Mouse (Mus musculus): ENCODE measurements around the gene Fn1.

Gene Fn1

DNA sequence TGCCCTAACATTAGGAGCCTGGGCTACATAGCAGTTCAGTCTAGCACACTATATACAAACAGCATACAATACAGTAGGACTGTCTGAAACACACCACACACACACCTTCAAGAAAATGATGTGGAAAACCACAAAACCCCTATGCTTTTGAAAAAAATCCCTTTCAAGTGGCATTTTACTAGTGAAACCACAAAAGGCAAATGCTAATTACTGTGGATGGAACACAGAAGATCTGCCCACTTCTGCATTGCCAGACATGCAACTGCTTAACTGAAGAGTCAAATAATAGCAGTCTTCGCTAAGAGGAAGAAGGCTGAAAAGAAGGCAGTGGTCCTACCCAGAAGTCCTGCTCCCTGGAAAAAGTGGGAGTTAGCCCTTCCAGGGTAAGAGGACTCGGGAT, 58.7 kb downstream of the Fn1 start:
- no peak for DNase-seq

DNA sequence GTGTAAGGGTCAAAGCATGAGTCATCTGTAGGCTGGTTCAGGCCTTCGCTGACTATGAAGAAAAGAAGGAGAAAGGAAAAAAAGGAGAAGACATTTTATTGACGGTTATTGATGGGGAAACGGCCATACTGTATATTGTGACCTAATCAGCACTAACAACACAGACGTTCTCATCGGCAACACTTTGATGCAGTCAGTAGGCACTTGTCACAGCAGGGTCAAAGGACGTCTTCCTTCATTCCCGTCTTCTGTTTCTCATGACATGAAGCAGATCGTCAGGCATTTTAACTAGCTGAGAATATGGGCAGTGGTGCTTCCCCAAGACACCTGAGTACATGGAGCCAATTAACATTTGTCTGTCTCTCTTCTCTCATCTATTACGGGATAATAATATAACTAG, 59.8 kb downstream of the Fn1 start:
- no peak for DNase-seq

DNA sequence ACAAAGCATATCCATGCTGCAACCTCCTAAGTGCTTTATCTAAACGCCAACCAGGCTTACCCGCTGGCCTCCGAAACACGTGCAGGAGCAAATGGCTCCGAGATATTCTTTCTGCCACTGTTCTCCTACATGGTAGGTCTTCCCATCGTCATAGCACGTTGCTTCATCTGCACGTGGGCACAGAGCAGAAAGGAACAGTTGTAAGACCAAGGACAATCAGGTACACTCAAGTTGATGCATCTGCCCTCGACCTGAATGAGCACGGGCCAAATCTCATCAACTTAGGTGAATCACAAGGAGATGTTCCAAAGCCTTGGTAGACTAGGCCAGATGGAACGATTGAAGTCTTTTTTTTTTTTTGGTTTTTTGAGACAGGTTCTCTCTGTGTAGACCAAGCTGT, 63.0 kb downstream of the Fn1 start:
- DNase-seq = no peak

DNA sequence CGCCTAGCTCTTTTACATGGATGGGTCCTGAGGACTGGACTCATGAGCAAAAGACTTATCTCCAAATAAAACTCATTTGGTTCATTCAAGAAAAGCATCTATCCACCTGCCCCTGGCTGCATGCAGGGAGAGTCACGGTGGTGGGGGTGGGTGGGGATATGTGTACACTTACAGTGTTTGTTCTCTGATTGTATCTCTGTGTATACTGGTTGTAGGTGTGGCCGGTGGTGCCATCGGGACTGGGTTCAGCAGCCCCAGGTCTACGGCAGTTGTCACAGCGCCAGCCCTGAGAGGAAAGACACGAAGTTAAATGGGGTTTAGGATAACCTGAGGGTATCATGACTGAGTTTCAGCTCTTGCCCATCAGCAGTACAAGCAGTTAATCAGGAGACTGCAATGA, 66.3 kb downstream of the Fn1 start:
- no peak for DNase-seq

DNA sequence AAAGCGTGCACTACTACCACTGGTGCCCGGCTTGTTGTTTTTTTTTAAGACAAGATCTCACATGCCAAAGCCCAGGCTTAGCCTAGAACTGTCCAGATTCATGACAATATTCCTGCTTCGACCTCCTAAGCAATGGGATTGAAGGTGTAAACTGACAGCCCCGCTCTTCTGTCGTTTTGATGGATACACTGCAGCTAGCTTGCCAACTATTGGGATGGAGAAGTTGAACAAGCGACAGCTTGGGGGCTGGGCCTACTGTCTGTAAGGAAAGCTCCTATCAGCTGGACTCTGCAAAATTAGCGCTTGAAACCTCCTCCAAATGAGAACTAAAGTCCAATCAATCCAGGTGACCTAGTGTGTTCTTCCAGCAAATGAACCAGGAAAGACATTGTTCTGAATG, 69.1 kb downstream of the Fn1 start:
- DNase-seq = no peak

DNA sequence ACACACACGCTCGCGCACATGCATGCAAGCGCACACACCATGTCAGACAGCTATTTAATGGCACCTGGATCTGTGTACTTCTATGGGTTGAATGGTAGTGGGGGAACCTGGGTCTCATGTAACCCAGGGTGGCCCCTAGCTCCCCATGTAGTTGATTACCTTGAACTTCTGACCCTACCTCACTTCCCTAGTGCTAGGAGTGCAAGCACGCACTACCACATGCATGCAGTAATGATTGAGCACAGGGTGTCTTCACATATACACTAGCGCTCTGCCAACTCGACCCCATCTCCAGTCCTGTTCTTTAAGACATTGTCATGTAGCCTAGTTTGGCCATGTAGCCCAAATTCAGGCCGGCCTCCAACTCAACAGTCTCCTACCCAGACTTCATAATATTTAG, 69.7 kb downstream of the Fn1 start:
- DNase-seq = no peak

DNA sequence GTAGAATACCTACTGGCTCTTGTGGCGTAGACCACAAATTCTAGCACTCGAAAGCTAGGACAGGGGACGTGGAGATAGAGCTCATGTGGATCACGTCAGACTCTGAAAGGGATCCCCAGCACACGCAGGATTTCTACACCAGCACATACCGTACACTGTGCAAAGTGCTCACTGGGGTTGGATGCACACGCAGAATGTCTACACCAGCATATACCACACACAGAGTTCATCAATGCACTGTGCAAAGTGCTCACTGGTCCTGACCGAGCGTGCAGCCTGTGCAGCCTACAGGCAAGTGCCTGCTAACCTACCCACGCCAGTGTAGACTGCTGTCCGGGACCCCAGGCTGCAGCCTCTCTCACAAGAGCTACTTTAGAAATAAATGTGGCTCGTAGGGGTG, 72.6 kb downstream of the Fn1 start:
- DNase-seq = no peak

DNA sequence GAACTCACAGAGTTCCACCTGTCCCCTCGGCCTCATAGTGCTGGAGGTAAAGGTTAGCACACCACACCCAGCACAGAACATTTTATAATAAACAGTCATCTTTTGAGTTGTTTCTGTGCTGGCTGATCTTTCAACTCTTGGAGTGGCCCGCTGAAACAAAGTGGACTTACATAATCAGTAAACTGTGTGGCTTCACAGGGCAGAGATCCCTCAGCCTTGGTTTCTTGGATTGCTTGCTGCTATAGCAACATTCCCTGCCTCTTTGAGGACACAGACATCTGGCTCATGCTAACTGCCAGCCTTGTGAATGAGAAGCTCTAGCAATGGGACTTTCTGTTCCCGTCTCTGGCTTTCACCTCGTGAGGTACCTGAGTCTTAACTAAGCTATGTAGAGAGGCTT, 73.5 kb downstream of the Fn1 start:
- no peak for DNase-seq

DNA sequence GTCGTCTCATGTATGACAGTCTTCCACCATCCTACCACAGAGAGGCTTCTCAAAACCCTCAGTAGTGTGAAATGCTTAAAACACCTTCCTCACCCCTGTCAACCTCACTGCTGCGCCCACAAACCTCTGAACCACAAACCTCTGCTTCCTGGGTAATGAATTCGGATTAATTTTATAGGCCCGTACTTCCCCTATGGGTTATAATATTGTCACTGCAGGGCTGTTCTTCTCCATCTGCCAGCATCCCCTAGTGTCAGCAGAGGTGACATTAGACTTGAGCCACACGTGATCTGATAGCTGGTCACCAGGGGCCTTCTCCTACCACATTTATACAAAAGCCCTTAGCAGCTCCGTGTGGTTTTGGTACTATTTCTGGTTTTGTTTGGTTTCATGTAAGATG, 76.2 kb downstream of the Fn1 start:
- DNase-seq = no peak

DNA sequence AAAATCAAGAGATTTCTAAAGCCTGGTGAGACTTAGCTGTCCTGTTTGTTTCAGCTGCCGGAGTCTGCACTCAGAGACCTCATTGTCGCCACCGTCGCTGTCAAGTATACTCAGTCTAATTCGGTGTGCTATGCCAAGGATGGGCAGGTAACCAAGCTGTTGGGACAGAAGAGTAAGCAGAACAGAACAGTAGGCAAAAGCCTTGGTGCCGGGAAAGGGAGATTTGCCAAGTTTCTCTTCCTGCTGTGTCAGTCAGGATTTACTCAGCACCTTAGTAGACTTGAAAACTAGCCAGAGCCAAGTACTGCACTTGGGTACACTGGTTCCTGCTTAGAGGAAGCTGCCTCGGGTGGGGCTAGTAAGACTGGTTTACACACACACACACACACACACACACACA, 77.0 kb downstream of the Fn1 start:
- peak; percentile 49 to 69 for DNase-seq

DNA sequence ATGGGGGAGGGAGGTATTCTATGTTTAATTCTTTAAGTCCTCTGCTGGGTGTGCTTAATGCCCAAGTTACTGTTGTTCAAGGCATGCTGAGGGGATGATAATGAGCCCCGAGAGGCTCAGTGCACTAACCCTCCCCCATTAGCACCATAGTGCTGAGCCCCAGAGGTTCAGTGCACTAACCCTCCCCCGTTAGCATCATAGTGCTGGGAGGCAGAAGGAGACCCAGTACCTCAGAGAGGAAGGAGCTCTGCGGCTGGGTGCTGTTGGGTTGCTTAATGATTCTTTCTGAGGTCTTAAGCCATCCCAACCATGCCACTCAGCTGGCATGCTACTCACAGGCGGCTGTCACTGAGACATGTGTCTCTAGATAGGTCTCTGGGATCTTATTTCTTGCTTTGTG, 82.9 kb downstream of the Fn1 start:
- DNase-seq = no peak

DNA sequence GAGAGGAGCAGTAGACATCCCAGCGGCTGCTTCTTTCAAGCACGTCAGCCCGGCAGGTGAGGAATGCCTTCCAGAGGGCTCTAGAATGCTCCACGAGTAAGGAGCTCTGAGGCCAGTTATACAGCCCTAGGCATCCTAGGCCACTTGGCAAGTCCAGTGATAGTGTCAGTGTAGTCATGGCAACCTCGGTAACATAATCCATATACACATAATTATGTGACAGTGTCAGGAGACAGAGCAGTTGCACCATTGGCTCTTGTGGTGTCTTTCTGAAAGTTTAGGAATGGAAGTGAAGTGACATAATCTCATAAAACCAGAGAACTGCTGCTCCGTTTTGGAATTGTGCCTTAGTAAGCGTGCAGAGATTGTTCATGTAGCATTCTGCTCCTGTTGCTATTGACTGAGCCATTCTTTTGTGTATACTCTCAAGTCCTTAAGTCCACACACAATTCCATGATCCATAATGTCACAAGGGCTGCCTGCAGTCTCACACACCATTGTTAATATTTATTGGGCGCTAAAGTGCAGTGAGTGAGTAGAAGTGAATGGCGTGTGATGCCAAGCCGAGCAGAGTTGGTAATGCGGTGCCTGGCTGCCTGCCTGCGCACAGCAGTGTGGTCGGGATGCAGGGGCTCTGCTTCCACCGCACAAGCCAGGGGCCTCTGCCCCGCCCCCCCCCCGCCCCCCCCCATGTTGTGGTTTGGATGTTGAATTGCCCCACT, 85.0 kb downstream of the Fn1 start:
- DNase-seq = no peak

DNA sequence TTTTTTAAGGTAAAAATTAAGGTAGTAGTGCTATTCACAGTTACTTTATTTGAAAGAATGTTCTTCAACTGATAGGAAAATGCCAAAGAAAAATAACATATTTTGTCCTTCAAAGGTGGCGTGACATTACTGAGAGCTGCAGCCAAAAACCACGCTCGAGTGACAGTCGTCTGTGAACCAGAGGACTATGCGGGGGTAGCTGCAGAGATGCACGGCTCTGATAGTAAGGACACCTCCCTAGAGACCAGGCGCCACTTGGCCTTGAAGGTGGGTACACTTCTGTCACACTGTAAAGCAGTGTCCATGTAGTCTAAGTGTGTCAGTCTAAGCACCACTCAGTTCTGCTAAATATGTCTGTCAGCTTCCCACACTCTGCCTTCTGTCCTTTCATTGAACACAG, 88.7 kb downstream of the Fn1 start:
- DNase-seq = no peak

DNA sequence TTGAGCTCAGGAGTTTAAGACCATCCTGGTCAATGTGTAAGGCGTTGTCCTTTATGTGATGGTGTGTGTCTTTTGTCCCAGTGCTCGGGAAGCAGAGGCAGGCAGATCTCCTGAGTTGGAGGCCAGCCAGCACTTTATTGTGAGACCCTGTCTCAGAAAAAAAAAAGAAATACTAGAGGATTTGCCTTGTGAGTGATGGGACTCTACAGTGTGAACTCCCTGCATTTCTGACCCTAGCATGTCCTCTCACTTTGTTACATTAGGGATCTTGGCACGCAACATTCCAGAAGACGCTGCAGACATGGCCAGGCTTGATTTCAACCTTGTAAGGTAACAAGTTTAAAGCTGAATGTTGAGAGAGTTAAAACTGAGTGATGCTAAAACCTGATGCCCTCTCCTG, 92.4 kb downstream of the Fn1 start:
- DNase-seq = no peak

DNA sequence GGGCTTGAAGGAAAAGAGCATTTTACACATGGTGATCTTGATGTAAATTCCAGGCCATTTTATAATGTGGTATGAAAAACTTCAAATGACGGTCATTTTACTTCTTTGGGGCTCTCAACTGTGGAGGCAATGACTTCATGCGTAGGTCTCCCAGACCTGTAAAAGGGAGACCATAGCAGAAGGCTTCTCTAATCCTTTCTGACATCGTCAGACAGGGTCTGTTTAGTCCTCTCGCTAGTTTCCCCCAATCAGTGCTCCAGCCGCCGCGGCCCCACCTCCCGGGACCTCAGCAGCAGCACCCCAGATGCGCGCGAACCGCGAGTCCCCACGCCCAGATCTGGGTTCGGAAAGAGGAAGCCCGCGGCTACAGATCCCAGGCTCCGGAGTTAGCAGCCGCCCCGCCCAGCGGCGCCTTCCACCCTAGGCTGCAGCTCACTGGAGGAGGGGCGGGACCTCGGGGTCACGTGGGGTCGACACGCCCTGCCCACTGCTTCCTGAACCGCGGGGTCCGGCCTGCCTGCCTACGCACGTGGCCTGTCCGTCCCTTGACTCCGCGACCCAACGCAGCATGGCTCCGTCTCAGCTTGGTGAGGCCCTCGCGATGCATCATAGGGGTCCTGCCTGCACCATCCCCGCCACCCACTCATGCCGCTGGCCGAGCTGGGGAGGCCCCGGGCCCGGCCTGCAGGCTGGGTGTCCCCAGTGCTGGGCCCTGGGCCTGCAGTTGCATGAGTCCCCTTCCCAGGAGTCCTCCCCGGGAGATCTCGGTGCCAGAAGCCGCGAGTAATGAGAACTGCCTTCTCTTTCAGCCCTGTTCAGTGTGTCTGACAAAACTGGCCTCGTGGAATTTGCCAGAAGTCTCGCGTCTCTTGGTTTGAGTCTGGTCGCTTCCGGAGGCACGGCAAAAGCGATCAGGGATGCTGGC, 96.0 kb downstream of the Fn1 start, which contains the start of gene Atic:
TSS of gene Atic (plus strand) at position 463 of the 925 bp plus-strand sequence.
- peak; percentile 84 to 90 for DNase-seq

DNA sequence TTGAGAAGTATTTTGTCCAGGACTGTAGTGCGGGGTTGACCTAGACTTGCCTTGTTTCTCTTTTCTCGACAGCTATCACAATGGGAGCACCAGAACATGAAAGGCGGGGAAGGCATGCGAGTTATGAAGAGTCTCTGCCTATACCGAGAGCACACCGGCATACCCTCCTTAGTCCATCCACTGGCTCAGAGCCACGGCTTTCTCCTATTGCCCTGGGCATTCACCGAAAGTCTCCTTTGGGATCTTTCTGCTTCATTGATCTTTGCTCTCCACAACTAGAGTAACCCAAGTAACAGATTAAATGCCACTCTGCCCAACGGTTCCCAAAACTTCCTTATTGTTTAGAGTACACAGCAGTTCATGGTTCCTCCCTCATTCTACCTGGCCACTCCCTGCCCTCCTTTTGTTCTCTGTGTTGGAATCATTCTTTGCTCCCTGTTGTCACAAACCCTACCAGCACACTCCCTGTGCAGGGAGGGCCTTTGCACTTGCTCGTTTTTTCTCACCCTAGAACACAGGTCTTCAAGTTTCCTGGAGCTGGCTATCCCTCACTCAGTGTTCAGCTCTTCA, 102.3 kb downstream of the Fn1 start:
- DNase-seq = no peak

DNA sequence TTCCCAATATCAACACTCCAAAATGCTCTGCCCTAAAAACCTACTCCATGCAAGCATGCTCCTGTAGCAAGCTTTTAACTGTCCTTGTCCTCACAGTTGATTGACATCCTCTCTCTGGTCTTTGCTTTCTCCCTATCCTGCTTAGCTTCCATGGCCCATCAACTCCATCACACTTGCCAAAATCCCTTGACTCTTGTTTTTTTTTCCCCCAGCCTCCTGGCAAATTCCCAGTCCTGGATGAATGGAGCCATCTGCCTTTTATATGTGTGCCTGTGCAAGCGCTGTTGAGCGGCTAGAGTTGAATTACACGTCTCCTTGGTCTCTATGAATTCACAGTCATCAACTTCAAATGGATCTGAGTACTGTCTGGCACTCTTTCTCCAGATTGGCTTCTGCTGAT, 112.6 kb downstream of the Fn1 start:
- DNase-seq = peak; percentile 50 to 61

DNA sequence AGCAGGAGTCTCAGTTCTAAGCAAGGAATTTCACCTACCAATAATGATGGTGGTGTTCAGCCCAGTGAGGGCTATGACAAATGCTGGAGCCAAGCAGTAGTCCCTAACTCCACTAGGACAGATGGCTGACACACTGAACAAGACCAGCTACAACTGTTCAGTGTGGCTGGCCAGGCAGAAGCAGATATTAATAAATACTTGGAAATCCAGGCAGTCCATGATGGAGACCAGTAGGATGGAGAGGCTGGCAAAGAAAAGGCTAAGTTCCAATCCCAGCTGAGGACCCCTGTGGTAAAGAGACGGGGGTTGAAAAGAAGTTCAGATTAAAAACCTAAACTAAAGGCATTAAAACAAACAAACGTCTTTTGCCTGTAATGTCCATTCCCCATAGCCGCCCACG, 113.4 kb downstream of the Fn1 start:
- no peak for DNase-seq
